Mouse (Mus musculus) adrenal gland, postnatal 4 days (tissue): ENCODE measurements at regions not wholly inside any gene's neighbourhood (a gene's known extent, or its start where the extent isn't known, plus 50 kb on each side); places are given as distances from the start of the nearest gene placed in this dataset.

Experiments
- DNase-seq, 2 experiments: peaks; one replicate each; pipeline ENCODE4 v3.0.0; 2021 to 2022; ENCODE audit warnings: low spot score in 2 of 2, mixed read lengths in 2 of 2

DNA sequence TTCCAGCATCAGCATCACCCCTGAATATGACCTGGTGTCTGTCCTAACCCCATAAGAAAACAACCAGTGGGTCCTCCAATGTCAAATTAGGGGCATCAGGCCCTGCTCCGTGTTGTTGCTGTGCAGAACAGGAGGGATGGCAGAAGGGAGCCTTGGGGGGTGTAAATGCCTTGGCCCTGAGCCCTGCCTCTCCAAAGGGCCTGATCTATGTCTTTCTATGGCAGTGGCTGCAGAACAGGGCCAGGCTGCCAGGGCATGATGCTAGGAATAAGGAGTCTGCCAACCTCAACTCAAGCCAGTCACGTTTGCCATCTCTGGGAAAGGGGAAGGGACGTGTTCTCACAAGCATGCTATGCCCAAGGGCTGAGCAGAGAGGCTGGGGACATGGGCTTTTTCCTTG lies 172.9 kb downstream of the Kcna5 start:
- DNase-seq: no peak

DNA sequence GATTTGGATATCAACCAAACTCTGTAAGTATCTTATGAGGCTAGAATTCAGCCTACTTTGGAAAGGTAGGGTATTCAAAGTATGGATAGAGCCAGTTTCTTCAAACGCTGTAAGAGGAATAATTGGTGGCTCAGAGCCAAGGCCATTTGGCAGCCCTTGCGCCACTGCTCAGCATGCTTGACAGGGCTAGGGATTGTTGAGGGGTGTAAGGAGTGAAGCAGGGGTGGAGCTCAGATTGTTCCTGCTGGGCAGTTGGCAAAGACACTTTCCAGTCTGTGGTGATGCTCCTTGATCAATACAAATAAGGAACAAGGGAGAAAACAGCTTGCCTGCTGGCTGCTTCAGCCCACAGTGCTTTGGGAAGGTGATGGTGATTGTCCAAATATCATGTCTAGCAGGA lies 181.9 kb downstream of the Kcna5 start:
- no peak for DNase-seq

DNA sequence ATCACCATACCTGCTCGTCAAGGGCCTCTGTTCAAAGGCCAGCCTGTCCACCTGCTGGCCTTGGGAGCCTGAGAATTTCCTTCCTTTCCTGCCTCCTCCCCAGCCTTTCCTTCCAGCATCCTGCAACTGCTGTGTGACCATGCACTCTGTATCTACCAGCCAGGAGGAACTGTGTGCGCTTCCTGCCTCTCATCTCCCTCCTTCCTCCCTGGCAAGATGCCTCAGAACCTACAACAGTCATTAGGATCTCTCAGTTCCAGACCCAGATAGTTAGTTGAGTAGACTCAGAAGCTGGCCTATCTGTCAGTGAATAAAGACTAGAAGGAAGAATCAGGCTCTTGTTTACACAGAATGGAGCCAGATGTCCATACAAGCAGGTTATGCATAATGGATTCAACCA lies 183.8 kb upstream of the Ntf3 start:
- DNase-seq: no peak

DNA sequence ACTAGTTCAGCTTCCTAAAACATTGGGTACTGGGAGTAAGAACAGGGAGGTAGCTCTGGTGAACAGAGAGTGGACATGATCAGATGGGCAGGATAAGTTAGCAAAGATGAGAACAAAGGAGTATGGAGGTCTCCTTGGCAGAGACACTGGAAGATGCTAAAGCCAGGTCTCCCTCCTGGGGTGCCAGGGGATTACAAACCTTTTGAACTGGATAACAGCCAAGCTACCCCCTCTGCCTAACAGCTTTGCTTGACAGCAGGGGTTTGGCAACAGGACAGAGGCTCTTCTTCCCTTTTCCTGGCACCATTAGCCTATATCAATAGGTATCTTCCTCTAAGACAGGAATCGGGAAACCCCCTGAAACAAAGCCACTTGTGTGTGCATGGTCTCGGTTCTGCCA lies 183.2 kb upstream of the Ntf3 start:
- DNase-seq: no peak

DNA sequence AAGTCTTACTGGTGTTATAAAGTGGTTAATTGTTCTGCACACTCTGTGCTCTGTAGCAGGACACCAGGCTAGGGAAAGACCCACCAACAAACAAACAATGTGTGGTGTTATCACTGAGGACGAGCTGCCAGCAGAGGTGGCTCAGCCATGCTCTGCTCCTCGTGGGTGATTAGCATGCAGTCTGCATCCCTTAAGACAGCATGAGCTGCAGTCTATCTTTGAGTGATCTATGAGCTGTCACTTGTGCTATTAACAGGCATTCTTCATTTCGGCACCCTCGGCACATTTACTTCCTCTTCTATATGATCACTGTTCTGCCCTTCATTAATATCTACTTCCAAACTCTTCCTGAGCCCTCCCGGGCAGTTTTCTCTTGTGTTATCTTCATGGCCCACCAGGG lies 178.5 kb upstream of the Ntf3 start:
- no peak for DNase-seq

DNA sequence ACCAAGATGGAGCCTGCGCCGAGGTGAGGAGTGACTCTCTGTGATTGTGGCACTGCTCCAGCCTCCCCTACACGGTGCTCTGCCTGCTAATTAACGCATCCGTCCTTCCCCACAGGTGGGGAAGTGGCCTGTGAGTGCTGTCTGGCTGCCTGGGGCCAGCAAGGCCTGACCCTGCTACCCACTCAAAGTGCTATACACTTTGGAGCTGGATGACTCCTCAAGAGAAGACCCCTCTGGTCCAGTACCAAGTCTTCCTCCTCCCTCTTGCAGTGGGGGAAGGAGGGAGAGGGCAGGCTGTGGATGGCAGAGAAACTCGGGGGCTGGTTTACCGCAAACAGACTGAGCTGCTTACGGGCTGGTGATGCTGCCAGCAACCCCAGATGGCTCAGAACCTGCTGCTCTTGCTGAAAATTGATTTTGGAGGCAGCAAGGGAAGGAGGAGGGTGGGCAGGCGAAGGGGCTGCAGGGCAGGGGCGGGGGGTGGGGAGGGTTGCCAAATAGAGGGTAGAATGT lies 173.4 kb upstream of the Ntf3 start:
- DNase-seq: no peak

DNA sequence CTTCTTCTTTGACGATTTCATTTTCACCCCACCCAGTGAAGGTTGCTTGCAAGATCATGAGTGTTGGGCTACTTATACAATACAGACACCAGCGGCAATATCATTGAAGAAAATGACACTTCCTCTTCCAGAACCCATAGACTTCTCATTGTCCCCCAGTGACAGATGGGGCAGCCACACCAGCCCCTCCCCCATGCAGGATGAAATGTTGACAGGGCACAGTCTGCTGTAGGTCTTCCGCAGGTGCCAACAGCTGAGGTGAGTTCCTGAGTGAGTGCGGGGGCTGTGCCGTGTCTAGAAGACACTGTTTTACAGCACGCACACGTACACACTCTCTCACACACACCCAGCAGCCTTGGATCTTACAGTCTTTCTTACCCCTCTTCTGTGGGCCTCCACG lies 171.0 kb upstream of the Ntf3 start:
- DNase-seq: no peak

DNA sequence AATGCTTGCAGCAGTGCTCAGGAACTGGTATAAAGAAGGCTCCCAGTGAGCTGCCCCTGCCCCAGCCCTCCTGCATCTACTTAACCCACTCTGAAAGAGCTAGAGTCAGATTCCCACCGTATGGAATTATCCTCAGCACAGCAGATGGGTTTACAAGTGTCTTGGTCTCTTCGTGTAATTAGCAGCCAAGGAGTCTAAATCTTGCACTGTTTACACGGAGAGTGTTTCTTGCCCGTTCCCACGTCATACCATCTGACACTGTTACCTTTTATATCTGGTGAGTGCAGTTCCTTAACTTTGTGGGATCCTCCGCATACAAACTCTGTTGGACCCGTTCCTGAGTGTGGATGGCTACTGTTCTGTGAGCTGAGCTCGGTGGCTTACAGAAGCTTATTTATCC lies 167.5 kb upstream of the Ntf3 start:
- DNase-seq: no peak

DNA sequence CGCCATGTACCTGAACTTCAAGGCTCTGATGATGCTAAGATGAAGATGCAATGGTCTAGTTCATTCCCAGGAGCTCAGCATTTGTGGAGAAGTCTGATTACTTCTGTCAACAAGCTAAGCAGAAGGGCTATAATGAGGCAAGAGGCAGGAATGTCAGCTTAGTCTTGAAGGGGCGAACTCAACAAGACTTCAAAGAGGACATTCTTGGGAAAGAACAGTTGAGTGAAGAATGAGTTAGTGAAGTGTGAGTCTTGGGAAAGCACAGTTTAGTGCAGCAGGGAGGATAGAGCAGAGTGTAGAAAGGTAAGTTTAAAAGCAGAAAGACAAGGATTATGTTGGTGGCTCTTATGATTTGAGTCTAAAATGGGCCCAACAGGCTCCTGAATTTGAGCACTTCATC lies 160.5 kb upstream of the Ntf3 start:
- no peak for DNase-seq

DNA sequence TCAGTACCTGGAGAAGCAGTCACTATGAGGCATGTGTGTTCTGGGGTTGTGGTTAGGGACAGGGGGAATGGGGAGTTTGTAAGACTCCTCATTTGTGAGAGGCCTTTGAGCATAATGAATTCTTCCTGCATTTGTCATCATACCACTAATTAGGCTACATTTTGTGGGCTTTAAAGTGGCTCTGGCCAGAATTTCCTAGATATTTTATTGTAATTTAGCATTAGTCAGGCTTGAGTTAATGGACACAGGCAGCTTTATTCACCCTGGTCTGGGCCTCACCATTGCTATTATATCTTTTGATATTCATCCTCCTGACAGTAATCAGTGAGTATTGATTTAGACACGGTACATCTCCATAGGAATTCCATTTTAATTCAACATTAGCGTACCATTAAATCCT lies 151.8 kb upstream of the Ntf3 start:
- no peak for DNase-seq

DNA sequence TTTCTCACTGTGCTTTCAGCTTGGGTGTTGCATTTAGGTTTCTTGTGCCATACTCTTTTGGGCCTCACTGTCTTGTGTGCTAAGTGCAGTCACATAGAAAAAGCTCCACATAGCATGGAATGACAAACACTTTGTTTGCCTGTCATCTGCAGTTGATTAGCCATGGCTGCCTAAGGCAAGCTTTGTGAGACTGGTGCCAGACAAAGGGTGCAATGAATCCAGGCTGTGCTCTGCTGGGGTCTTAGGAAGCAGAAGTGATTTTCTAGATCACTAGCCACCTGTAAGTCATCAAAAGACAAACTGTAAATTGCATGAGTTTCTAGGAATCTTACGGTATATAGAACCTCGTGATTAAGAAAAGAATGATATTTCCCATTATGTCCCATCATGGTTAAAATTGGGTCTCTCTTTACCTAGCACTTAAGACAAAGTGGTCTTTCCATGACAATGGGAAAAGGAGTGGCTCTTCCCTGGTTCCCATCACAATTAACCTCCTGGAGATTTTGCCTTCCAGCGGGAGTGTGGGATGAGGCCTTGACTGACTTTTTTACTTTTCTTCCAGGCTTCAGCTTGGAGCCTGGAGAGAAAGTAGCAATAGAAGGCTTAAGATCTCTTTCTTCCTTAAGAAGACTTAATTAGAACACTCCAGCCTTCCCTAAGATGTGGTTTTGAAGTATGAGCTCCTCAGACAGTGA lies 144.2 kb upstream of the Ntf3 start:
- no peak for DNase-seq

DNA sequence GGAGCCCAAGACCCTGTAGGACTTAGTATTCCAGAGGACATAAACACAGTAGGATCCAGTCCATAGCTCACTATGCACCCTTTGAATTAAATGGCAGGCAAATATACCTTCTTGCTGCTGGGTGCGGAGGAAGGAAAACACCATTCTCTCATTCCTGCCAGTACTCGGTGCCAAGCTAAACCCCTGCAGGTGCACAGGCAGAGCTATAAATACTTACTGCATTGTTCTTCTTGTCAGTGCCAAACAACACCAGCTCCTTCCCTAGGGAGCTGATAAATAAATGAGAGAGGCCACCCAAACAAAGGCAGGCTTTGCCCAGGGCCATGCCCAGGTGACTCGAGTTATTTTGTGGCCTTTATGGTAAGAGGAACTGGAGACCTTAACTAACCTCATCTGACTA lies 136.4 kb upstream of the Ntf3 start:
- no peak for DNase-seq

DNA sequence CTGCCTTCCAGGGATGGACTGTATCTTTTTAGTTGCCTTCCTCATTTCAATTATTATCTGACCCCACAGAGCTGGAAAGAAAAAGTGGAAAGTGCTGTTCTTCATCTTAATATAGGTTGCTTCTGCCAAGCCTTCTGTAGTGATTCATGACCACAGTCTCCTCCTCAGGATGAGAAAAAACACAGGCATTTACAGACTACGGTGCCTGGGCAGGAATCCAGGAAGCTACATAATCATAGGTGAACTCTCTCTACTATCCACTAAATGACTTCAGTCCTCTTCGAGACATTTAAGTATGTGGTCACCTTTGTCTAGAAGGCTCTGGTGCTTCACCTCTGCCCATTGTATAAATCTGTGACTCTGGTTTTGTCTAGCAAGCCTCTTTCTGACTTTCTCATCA lies 124.9 kb upstream of the Ntf3 start:
- DNase-seq: no peak

DNA sequence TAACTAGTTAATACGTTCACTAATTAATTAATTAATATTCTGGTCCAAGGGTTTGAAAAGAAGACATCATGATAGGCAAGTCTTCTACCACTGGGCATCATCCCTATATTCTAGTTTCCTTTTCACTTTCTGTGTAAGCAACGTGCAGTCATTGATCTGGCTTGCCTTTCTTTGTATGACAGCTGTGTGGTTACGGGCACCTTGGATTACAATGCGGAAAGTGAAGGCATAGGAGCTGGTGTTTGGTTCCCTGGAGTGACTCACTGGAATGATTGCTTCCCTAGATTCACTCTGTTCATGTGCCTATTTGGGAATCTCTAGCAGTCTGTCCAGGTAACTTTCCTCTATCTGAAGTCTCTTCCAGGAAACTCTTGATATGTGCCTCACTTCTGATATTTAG lies 120.5 kb upstream of the Ntf3 start:
- no peak for DNase-seq

DNA sequence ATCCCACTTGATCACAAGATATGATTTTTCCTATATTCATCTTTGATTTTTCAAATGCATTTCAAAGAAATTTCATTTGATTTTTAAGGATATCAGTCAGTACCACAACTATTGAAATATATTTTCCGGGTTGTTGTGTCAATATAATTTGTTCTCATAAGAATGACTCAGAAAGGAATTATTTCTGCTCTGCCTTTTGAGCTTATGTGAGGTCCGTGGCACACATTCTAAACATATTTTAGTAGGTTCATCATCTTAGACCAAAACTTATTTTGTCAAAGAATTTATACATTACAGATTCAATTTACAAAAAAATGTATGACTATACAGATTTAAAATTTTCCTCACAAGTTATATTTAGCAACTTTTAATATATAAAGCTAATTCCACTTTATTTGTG lies 119.5 kb upstream of the Ntf3 start:
- no peak for DNase-seq

DNA sequence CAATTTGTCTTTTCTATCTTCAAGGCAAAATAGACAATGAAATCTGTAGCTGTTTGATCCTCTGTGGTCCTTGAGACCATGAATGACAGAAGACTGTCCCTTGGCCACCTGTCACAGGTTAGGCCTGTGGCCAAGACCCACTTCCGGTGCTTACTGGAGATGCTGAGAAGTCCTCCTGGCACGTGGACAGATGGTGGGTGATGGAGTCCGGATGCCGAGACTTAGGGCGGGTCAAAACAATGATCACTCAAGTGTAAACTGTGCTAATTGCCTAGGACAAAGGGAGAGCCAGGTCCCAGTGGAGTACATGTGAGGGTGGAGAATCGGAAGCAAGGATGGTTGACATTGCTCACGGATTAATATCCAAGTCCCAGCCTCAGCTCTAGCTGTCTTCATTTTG lies 117.7 kb upstream of the Ntf3 start:
- no peak for DNase-seq

DNA sequence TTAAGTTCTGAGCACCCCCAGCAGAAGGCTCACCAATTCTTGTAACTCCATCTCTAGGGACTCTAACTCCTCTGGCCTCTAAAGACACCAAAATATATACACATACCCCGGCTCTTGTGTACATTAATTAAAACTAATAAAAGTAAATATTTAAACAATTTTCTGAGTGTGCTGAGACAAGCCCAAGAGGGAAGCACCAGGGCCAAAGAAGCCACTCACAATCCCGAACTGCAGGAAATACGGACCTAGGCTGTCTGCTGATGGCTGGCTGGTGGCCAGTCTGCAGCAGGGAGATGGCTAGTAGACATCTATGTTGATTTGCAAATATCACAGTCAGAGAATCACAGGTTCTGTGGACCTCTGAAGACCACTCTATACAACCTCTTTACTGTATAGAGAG lies 113.6 kb upstream of the Ntf3 start:
- DNase-seq: no peak

DNA sequence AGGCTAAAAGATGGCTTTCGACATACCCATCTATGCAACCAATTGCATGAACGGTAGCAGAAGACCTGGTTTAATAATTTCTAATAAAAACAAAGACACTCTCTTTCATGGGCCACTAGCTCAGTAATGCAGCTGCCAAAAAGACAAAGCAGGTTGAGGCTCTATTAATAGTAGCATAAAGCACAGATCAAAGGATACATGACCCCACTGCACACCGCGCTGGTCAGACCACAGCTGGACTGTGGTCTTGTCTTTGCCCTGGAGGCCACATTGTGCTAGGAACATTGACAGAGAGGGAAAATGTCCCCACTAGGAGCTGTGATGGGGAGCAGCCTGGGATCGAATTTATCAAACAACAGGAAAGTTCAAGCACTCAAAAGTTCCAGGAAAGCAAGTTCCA lies 79.3 kb upstream of the Ntf3 start:
- no peak for DNase-seq

DNA sequence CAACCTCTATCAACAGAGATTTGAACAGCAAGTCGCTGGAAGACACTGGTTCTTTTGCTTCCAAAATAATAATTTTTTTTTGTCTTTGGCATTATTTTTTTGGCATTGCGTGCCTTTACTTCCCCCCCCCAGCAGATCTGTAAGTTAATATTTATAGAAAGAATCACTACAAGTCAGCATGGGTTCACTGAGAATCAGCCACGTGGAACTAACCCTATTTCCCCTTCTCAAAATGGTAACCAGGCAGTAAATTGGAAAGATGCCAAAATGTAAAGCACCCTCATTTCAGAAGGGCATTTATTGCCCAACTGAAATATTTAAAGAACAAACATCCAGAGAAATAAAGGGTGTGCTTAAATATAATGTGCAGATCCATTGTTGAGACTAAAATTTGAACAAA lies 78.7 kb upstream of the Ntf3 start:
- no peak for DNase-seq

DNA sequence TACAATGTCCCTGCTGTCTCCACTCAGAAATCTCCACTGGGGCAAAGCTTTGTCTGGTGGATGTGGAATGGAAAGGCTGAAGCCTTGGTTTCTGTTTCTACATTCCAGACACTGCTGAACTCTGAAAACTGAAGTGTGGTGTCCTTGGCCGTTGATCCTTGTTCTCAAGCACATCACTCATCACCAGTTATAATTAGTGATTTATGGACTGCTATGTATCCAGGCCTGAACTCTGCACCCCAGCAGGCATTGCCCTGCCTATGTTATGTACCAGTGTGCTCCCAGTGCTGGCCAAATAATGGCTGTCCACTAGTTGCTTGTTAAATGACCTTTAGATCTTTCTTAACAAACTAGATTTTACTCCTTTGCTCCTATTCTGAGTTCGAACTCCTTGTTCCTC lies 75.6 kb upstream of the Ntf3 start:
- no peak for DNase-seq

DNA sequence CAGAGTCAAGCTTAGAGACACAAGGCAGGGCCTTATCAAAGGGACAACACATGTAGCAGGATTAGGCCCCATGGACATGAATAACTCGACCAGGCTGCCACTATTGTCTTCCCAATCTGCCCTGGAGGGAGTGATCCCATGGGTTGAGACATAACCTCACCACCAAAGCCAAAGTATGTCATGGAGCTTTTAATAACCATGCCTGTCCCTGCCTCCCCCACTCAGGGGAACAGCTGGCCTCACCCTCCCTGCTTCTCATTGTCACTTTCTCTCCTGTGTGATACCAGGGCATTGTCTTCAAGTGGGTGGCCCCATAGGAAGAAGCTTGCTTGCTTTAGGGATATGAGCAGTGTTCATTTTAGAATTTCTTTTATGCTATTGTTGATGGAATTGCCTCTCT lies 73.5 kb upstream of the Ntf3 start:
- no peak for DNase-seq
